Mouse (Mus musculus): ENCODE measurements around the gene Rce1.

DNA sequence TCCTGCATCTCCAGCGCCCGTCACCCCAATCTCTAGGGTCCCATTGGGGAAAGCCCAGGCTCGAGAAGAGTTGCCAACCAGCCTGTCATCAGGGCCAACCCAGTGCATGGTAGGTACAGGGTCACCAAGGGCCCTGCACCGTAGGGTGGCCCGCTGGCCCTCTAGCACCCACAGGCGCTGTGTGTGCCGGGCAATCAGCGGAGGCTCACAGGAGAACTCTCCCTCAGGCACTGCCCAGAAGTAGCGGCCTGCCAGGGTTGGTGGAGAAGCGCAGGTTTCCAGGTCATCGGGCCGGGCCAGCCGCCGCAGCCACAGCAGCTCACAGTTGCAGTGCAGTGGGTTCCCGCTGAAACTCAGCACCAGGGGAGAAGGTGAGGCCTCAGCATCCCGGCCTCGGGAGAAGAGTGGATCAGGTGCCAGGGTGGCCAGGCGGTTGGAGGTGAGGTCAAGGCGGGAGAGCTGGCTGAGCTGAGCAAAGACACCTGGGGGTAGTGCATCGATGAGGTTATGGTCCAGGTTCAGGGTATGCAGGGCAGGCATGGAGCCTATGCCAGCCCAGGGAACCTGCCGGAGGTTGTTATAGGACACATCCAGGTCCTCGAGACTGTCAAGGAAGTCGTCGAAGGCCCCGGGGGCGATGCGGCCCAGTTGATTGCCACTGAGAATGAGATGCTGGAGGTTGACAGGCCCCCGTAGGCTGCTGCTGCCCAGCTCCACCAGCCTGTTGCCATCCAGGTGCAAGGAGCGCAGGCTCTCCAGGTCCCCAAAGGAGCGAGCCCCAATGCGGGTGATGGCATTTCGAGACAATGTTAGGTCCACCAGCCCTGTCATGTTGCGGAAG lies 11.8 kb downstream of the Rce1 start:
- TF ChIP-seq ZC3H11A (IDR thresholded peaks at IDR 0.05; ENCODE audit: borderline replicate concordance, low read depth, low read length): no peak
- TF ChIP-seq MAFK (IDR thresholded peaks at IDR 0.05; ENCODE audit: insufficient read depth, low read depth, low read length): no peak
- TF ChIP-seq HCFC1 (IDR thresholded peaks at IDR 0.05; ENCODE audit: borderline replicate concordance, insufficient read depth, low read length): no peak

All from ES-E14 (cell line).